Mouse (Mus musculus): ENCODE measurements at regions not wholly inside any gene's neighbourhood (a gene's known extent, or its start where the extent isn't known, plus 50 kb on each side); places are given as distances from the start of the nearest gene placed in this dataset.

- H3K4me1 ChIP-seq (ENCODE audit: control insufficient read depth, insufficient read depth, low read length): peaks cover 14% of the 10 kb centered on the region
- H3K27ac ChIP-seq (ENCODE audit: insufficient read depth, low read depth, low read length): no peak overlapping the region
- no peak overlapping the region for H3K4me3 ChIP-seq (ENCODE audit: insufficient read depth, low read length)
- TF ChIP-seq POLR2A (IDR thresholded peaks at IDR 0.05; ENCODE audit: borderline replicate concordance, low read depth, low read length) (no peak), CTCF (IDR thresholded peaks at IDR 0.05; ENCODE audit: low read depth, low read length) (no peak)
These were observed 677.5 kb downstream of the Cypt12 start for GRCm38 (mm10) chr3:18625395-18626328.

- Histone ChIP-seq H3K4me3 (ENCODE audit: insufficient read depth, low read length) (no peak overlapping the region), H3K4me1 (ENCODE audit: control insufficient read depth, insufficient read depth, low read length) (peaks cover 14% of the 10 kb centered on the region), H3K27ac (ENCODE audit: insufficient read depth, low read depth, low read length) (no peak overlapping the region)
- TF ChIP-seq CTCF (IDR thresholded peaks at IDR 0.05; ENCODE audit: low read depth, low read length) (no peak), POLR2A (IDR thresholded peaks at IDR 0.05; ENCODE audit: borderline replicate concordance, low read depth, low read length) (no peak)
These were observed 678.2 kb downstream of the Cypt12 start for GRCm38 (mm10) chr3:18626375-18626774.

- no peak overlapping the region for H3K27ac ChIP-seq (ENCODE audit: insufficient read depth, low read depth, low read length)
- TF ChIP-seq CTCF (IDR thresholded peaks at IDR 0.05; ENCODE audit: low read depth, low read length) (no peak), POLR2A (IDR thresholded peaks at IDR 0.05; ENCODE audit: borderline replicate concordance, low read depth, low read length) (no peak)
- H3K4me3 ChIP-seq (ENCODE audit: insufficient read depth, low read length): no peak overlapping the region
- peaks cover 14% of the 10 kb centered on the region for H3K4me1 ChIP-seq (ENCODE audit: control insufficient read depth, insufficient read depth, low read length)
These were observed 678.6 kb downstream of the Cypt12 start for GRCm38 (mm10) chr3:18626820-18627219.

- Histone ChIP-seq H3K4me1 (ENCODE audit: control insufficient read depth, insufficient read depth, low read length) (peaks cover 10% of the 10 kb centered on the region), H3K27ac (ENCODE audit: insufficient read depth, low read depth, low read length) (no peak overlapping the region), H3K4me3 (ENCODE audit: insufficient read depth, low read length) (no peak overlapping the region)
- TF ChIP-seq POLR2A (IDR thresholded peaks at IDR 0.05; ENCODE audit: borderline replicate concordance, low read depth, low read length) (no peak), CTCF (IDR thresholded peaks at IDR 0.05; ENCODE audit: low read depth, low read length) (no peak)
These were observed 681.0 kb downstream of the Cypt12 start for GRCm38 (mm10) chr3:18629233-18629632.

GRCm38 (mm10) chr3:18631601-18632000, 683.4 kb downstream of the Cypt12 start:
- Histone ChIP-seq H3K4me1 (ENCODE audit: control insufficient read depth, insufficient read depth, low read length) (no peaks in the 10 kb centered on the region), H3K4me3 (ENCODE audit: insufficient read depth, low read length) (no peak overlapping the region), H3K27ac (ENCODE audit: insufficient read depth, low read depth, low read length) (no peak overlapping the region)
- TF ChIP-seq POLR2A (IDR thresholded peaks at IDR 0.05; ENCODE audit: borderline replicate concordance, low read depth, low read length) (no peak), CTCF (IDR thresholded peaks at IDR 0.05; ENCODE audit: low read depth, low read length) (no peak)

- H3K4me3 ChIP-seq (ENCODE audit: insufficient read depth, low read length): no peak overlapping the region
- no peak overlapping the region for H3K27ac ChIP-seq (ENCODE audit: insufficient read depth, low read depth, low read length)
- H3K4me1 ChIP-seq (ENCODE audit: control insufficient read depth, insufficient read depth, low read length): no peaks in the 10 kb centered on the region
- no peak for TF ChIP-seq CTCF (IDR thresholded peaks at IDR 0.05; ENCODE audit: low read depth, low read length)
- no peak for TF ChIP-seq POLR2A (IDR thresholded peaks at IDR 0.05; ENCODE audit: borderline replicate concordance, low read depth, low read length)
These were observed 686.6 kb downstream of the Cypt12 start for GRCm38 (mm10) chr3:18634855-18635254.

GRCm38 (mm10) chr3:18637553-18637952, 689.3 kb downstream of the Cypt12 start:
- no peak for TF ChIP-seq POLR2A (IDR thresholded peaks at IDR 0.05; ENCODE audit: borderline replicate concordance, low read depth, low read length)
- TF ChIP-seq CTCF (IDR thresholded peaks at IDR 0.05; ENCODE audit: low read depth, low read length): no peak
- no peak overlapping the region for H3K27ac ChIP-seq (ENCODE audit: insufficient read depth, low read depth, low read length)
- H3K4me1 ChIP-seq (ENCODE audit: control insufficient read depth, insufficient read depth, low read length): no peaks in the 10 kb centered on the region
- no peak overlapping the region for H3K4me3 ChIP-seq (ENCODE audit: insufficient read depth, low read length)

GRCm38 (mm10) chr3:18640286-18640685, 692.1 kb downstream of the Cypt12 start:
- no peak overlapping the region for H3K4me3 ChIP-seq (ENCODE audit: insufficient read depth, low read length)
- no peak overlapping the region for H3K27ac ChIP-seq (ENCODE audit: insufficient read depth, low read depth, low read length)
- no peaks in the 10 kb centered on the region for H3K4me1 ChIP-seq (ENCODE audit: control insufficient read depth, insufficient read depth, low read length)
- TF ChIP-seq CTCF (IDR thresholded peaks at IDR 0.05; ENCODE audit: low read depth, low read length): no peak
- TF ChIP-seq POLR2A (IDR thresholded peaks at IDR 0.05; ENCODE audit: borderline replicate concordance, low read depth, low read length): no peak

GRCm38 (mm10) chr3:18641688-18642087, 693.5 kb downstream of the Cypt12 start:
- Histone ChIP-seq H3K4me1 (ENCODE audit: control insufficient read depth, insufficient read depth, low read length) (no peaks in the 10 kb centered on the region), H3K4me3 (ENCODE audit: insufficient read depth, low read length) (no peak overlapping the region), H3K27ac (ENCODE audit: insufficient read depth, low read depth, low read length) (no peak overlapping the region)
- no peak for TF ChIP-seq CTCF (IDR thresholded peaks at IDR 0.05; ENCODE audit: low read depth, low read length)
- TF ChIP-seq POLR2A (IDR thresholded peaks at IDR 0.05; ENCODE audit: borderline replicate concordance, low read depth, low read length): no peak

- no peak for TF ChIP-seq POLR2A (IDR thresholded peaks at IDR 0.05; ENCODE audit: borderline replicate concordance, low read depth, low read length)
- Histone ChIP-seq H3K27ac (ENCODE audit: insufficient read depth, low read depth, low read length) (no peak overlapping the region), H3K4me1 (ENCODE audit: control insufficient read depth, insufficient read depth, low read length) (no peaks in the 10 kb centered on the region), H3K4me3 (ENCODE audit: insufficient read depth, low read length) (no peak overlapping the region)
These were observed 695.3 kb downstream of the Cypt12 start for GRCm38 (mm10) chr3:18643408-18644035.

All from bone marrow macrophage, adult 2 months (primary cell).